Comparison of ENCODE assay signal across 9 mouse cellular contexts in the genomic region with DNA sequence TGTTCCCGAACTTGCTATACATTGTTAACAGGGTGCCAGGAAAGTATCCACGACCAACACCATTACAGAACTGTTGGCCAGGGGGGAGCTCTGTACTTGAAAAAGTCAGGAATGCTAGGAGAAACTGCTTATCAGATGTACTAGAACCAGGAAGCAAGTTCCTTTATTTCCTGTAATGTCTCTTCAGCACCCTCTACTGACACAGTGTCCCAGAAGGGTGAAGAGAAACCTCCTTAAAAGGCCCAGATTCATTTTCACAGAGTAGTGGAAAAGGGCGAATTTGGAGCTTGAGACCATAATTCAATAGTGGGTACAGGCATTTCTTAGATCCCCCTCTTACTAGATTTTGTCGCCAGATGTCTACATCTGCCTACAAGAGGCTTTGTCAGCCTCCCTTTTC. TPM values are rescaled to one million over a fixed set of nuclear protein-coding genes. Genes with fewer than 3 reads are reported as not detected.
A peak's percentile ranks its signal among the peaks of the same experiment; 100 is the strongest.
DNase-seq lines count a peak whose midpoint lies in the region; ATAC-seq and TF ChIP-seq lines count a peak whose summit lies in the region.
"Had no signal": no experiment of that assay in that cellular context is flagged by ENCODE, and none has a peak within 500 bp of the region (broad histone marks: within the 10 kb centered on the region; RNA-seq: fewer than 3 reads in every experiment).

No protein-coding gene starts in this region.

- peak overlapping the region; percentile 73 for H3K27ac ChIP-seq in cerebellum, adult 2 months (ENCODE audit: insufficient read depth, low read length)
- H3K27ac ChIP-seq in hindbrain, embryonic 14.5 days, result peak overlapping the region; percentile 84
- H3K27ac ChIP-seq in liver, embryonic 12.5 days, result peak overlapping the region; percentile 21; the same call in 1 of the 2 replicates
- H3K27ac ChIP-seq in neural tube, embryonic 13.5 days (replicated peaks), result peak overlapping the region; percentile 94

- WGBS in cerebellum, adult 2 months, result 13% methylated on average over 4 of the region's 4 CpGs
- WGBS in hindbrain, embryonic 14.5 days, result 42% methylated on average over 4 of the region's 4 CpGs
- 35% methylated on average over 4 of the region's 4 CpGs for WGBS in liver, embryonic 12.5 days (ENCODE audit: insufficient replicate concordance)
- WGBS in neural tube, embryonic 13.5 days, result 37% methylated on average over 4 of the region's 4 CpGs

- H3K4me3 ChIP-seq in cerebellum, adult 2 months (replicated peaks; ENCODE audit: insufficient read depth, low read depth, low read length), result peak overlapping the region; percentile 83
- H3K4me3 ChIP-seq in hindbrain, embryonic 14.5 days (replicated peaks; ENCODE audit: low read length), result peak overlapping the region; percentile 96
- H3K4me3 ChIP-seq in liver, embryonic 12.5 days, result peak overlapping the region; percentile 81
- H3K4me3 ChIP-seq in neural tube, embryonic 13.5 days, result peak overlapping the region; percentile 92

- peak overlapping the region; percentile 90 for H3K9ac ChIP-seq in hindbrain, embryonic 14.5 days
- peak overlapping the region; percentile 50; the same call in 1 of the 2 replicates for H3K9ac ChIP-seq in liver, embryonic 12.5 days
- peak overlapping the region; percentile 90 for H3K9ac ChIP-seq in neural tube, embryonic 13.5 days

- peak overlapping the region; percentile 97 for H3K4me2 ChIP-seq in hindbrain, embryonic 14.5 days (replicated peaks)
- peak overlapping the region; percentile 99 for H3K4me2 ChIP-seq in liver, embryonic 12.5 days
- H3K4me2 ChIP-seq in neural tube, embryonic 13.5 days, result peak overlapping the region; percentile 100

- peak; percentile 6 for ATAC-seq in common myeloid progenitor, adult 5-6 weeks (replicated peaks; ENCODE audit: low read depth, poor library complexity, severe bottlenecking)
- ATAC-seq in hindbrain, embryonic 14.5 days (ENCODE audit: low FRiP score), result no peak
- no peak for ATAC-seq in liver, embryonic 12.5 days
- ATAC-seq in neural tube, embryonic 13.5 days (ENCODE audit: low read depth), result peak; percentile 8; the same call in 1 of the 2 replicates

- TF ChIP-seq CTCF in cerebellum, adult 2 months (IDR thresholded peaks at IDR 0.05; ENCODE audit: borderline replicate concordance, insufficient read depth, low read depth, low read length), result peak; percentile 5; the same call in 1 of the 2 replicates

- no peaks in the 10 kb centered on the region for H3K27me3 ChIP-seq in cerebellum, adult 2 months (ENCODE audit: control insufficient read depth, insufficient read depth, low read length)
- H3K27me3 ChIP-seq in hindbrain, embryonic 14.5 days (ENCODE audit: control insufficient read depth, insufficient read depth, low read length), result no peaks in the 10 kb centered on the region
- peaks cover 6% of the 10 kb centered on the region for H3K27me3 ChIP-seq in liver, embryonic 12.5 days (replicated peaks)
- H3K27me3 ChIP-seq in neural tube, embryonic 13.5 days, result no peaks in the 10 kb centered on the region

- DNase-seq in cerebellum, adult 2 months, result peak in 1 of 2 experiments; percentile 58
- DNase-seq in cerebellum, postnatal 36 days, result no peak
- DNase-seq in 3T3-L1 (ENCODE audit: low read depth, low spot score), result peak; percentile 92
- DNase-seq in hindbrain, embryonic 14.5 days (ENCODE audit: low spot score), result peak; percentile 58
- DNase-seq in layer of hippocampus, adult 8-10 months (ENCODE audit: low spot score in 2 of 2), result no peak

- TF ChIP-seq POLR2A in cerebellum, adult 2 months (IDR thresholded peaks at IDR 0.05; ENCODE audit: borderline replicate concordance, insufficient read depth, low read length), result no peak

- no peaks in the 10 kb centered on the region for H3K4me1 ChIP-seq in cerebellum, adult 2 months (ENCODE audit: control insufficient read depth, insufficient read depth, low read length)
- H3K4me1 ChIP-seq in hindbrain, embryonic 14.5 days (replicated peaks; ENCODE audit: control insufficient read depth, insufficient read depth, low read length), result peaks cover 25% of the 10 kb centered on the region
- H3K4me1 ChIP-seq in liver, embryonic 12.5 days, result peaks cover 45% of the 10 kb centered on the region
- peaks cover 41% of the 10 kb centered on the region for H3K4me1 ChIP-seq in neural tube, embryonic 13.5 days (replicated peaks)

- no peaks in the 10 kb centered on the region for H3K9me3 ChIP-seq in hindbrain, embryonic 14.5 days (ENCODE audit: control insufficient read depth, low read length)
- no peaks in the 10 kb centered on the region for H3K9me3 ChIP-seq in liver, embryonic 12.5 days (replicated peaks)
- no peaks in the 10 kb centered on the region for H3K9me3 ChIP-seq in neural tube, embryonic 13.5 days

- H3K36me3 ChIP-seq in hindbrain, embryonic 14.5 days (replicated peaks; ENCODE audit: control insufficient read depth, insufficient read depth), result no peaks in the 10 kb centered on the region
- no peaks in the 10 kb centered on the region for H3K36me3 ChIP-seq in liver, embryonic 12.5 days
- no peaks in the 10 kb centered on the region for H3K36me3 ChIP-seq in neural tube, embryonic 13.5 days
- H3K36me3 ChIP-seq: G1E had no signal

RNA-seq across cellular contexts. Expression of gene Man2a1, which starts 0.6 kb away (rescaled TPM):
- polyA plus RNA-seq in cerebellum, adult 2 months (2012; rRNA removed), result 5.7 TPM in 2 replicates
- 21.5 and 28.1 TPM in 2 replicates for total RNA-seq in common myeloid progenitor, adult 5-6 weeks (2017)
- polyA plus RNA-seq in hindbrain, embryonic 14.5 days (2014; fragmentation: Nextera tagmentation; extraction: Ambion mirVana), result 5.3 and 5.5 TPM in 2 replicates
- 5.9 and 7.3 TPM in 2 replicates for polyA plus RNA-seq in liver, embryonic 12.5 days (2016; fragmentation: Nextera tagmentation; extraction: Ambion mirVana)
- polyA plus RNA-seq in neural tube, embryonic 13.5 days (2015; fragmentation: Nextera tagmentation; extraction: Ambion mirVana), result 5.1 and 5.3 TPM in 2 replicates
- 10 to 100 TPM; 15.4 to 19.8 (median 16.4) TPM for total RNA-seq in layer of hippocampus, adult 8-10 months (2022)
- total RNA-seq: G1E had no signal
- polyA plus RNA-seq: G1E had no signal

Comparison
In these comparisons a context has a peak if more than half of its experiments do, and no peak if none do; other contexts are left out.
1. DNase-seq: peak in 3T3-L1 (single experiment) and hindbrain, embryonic 14.5 days (single experiment); none in cerebellum, postnatal 36 days (0 of 2) and layer of hippocampus, adult 8-10 months (0 of 2).
2. H3K27ac ChIP-seq: peak in every context shown above with its lines; median percentile 94 in neural tube, embryonic 13.5 days; 84 in hindbrain, embryonic 14.5 days; 73 in cerebellum, adult 2 months; 21 in liver, embryonic 12.5 days.
3. ATAC-seq: peak in common myeloid progenitor, adult 5-6 weeks (single experiment) and neural tube, embryonic 13.5 days (single experiment); none in hindbrain, embryonic 14.5 days (single experiment) and liver, embryonic 12.5 days (single experiment).
4. Peak in every context shown above with its lines, with median percentiles within 50 percentile points of each other: H3K4me3 ChIP-seq, H3K4me2 ChIP-seq and H3K9ac ChIP-seq.